Mouse (Mus musculus) brain, embryonic 14.5 days (tissue): ENCODE measurements around the gene Prn.

Experiments
- CTCF ChIP-seq: fragments of 200-500 bp; IDR thresholded peaks from 2 replicates; pipeline ENCODE4 v1.5.1; 2012; ENCODE audit warnings: inconsistent platforms, mild to moderate bottlenecking, moderate library complexity, borderline replicate concordance; ENCODE audit not compliant: insufficient read depth, insufficient read length; ENCODE audit errors: extremely low read depth
- POLR2A ChIP-seq: fragments of 200-500 bp; IDR thresholded peaks from 2 replicates; pipeline ENCODE4 v1.6.1; 2012; ENCODE audit warnings: mild to moderate bottlenecking, inconsistent platforms, borderline replicate concordance; ENCODE audit not compliant: poor library complexity, insufficient read depth, insufficient read length, severe bottlenecking; ENCODE audit errors: extremely low read depth

DNA sequence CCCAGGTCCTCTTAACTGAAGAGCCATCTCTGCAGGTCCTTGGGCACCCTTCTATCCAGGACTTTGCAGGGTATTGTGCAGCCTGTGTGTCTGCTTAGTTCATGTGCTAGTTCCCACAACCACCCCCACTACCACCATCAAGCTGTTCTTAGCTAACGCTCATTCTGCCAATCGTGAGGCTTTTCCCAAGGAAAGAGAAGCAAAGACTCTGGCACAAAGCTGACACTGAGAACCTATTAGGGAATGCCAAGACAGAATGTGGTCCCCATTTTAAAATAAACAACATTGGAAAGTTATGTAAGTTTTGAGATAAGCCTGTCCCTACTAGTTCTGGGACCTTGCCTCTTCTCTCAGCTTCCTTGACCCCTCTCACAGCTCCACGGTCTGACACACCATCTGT lies 46.3 kb upstream of the Prn start:
- TF ChIP-seq POLR2A: no peak
- TF ChIP-seq CTCF: no peak
